Mouse (Mus musculus): ENCODE measurements at regions not wholly inside any gene's neighbourhood (a gene's known extent, or its start where the extent isn't known, plus 50 kb on each side); places are given as distances from the start of the nearest gene placed in this dataset.

- ATAC-seq (ENCODE audit: insufficient read depth, low read depth), result no peak
Observed at GRCm38 (mm10) chr2:128537425-128537824, 53.6 kb upstream of the Spdye4c start.

GRCm38 (mm10) chr2:128538736-128539135, 52.3 kb upstream of the Spdye4c start:
- H3K27ac ChIP-seq (ENCODE audit: low read depth), result no peak overlapping the region
- no peak overlapping the region for H3K4me3 ChIP-seq (ENCODE audit: low read depth, low read length)
- no peak for ATAC-seq (ENCODE audit: insufficient read depth, low read depth)
- H3K4me2 ChIP-seq (ENCODE audit: low read depth, low read length), result no peak overlapping the region
- H3K9ac ChIP-seq (replicated peaks; ENCODE audit: low read depth, low read length), result no peak overlapping the region
- no peak for TF ChIP-seq CTCF (IDR thresholded peaks at IDR 0.05; ENCODE audit: low read depth)
- no peaks in the 10 kb centered on the region for H3K27me3 ChIP-seq (ENCODE audit: control insufficient read depth, insufficient read depth, low read length)
- no peaks in the 10 kb centered on the region for H3K36me3 ChIP-seq (replicated peaks; ENCODE audit: control insufficient read depth, insufficient read depth, low read length)
- no peaks in the 10 kb centered on the region for H3K4me1 ChIP-seq (ENCODE audit: control insufficient read depth, insufficient read depth)
- 68% methylated on average over 8 of the region's 8 CpGs for WGBS
- no peaks in the 10 kb centered on the region for H3K9me3 ChIP-seq (replicated peaks; ENCODE audit: control insufficient read depth, low read length)
- no peak for DNase-seq (ENCODE audit: low spot score)

More at GRCm38 (mm10) chr2:128537425-128537824, 53.6 kb upstream of the Spdye4c start:
- H3K4me1 ChIP-seq (ENCODE audit: control insufficient read depth, insufficient read depth), result no peaks in the 10 kb centered on the region
- H3K27me3 ChIP-seq (ENCODE audit: control insufficient read depth, insufficient read depth, low read length), result no peaks in the 10 kb centered on the region
- H3K36me3 ChIP-seq (replicated peaks; ENCODE audit: control insufficient read depth, insufficient read depth, low read length), result no peaks in the 10 kb centered on the region
- no peak overlapping the region for H3K4me3 ChIP-seq (ENCODE audit: low read depth, low read length)
- TF ChIP-seq EP300 (IDR thresholded peaks at IDR 0.05; ENCODE audit: low read depth) (no peak), CTCF (IDR thresholded peaks at IDR 0.05; ENCODE audit: low read depth) (no peak)
- no peak overlapping the region for H3K27ac ChIP-seq (ENCODE audit: low read depth)
- no peaks in the 10 kb centered on the region for H3K9me3 ChIP-seq (replicated peaks; ENCODE audit: control insufficient read depth, low read length)
- DNase-seq (ENCODE audit: low spot score), result no peak
- H3K9ac ChIP-seq (replicated peaks; ENCODE audit: low read depth, low read length), result no peak overlapping the region
- 67% methylated on average over 6 of the region's 6 CpGs for WGBS
- no peak overlapping the region for H3K4me2 ChIP-seq (ENCODE audit: low read depth, low read length)
